Mouse (Mus musculus): Measurements from ENCODE around the gene Vmn1r40. TPM values are rescaled to one million over a fixed set of nuclear protein-coding genes. Genes with fewer than 3 reads are reported as not detected.

Gene Vmn1r40
- polyA plus RNA-seq, 1 experiment = not detected

DNA sequence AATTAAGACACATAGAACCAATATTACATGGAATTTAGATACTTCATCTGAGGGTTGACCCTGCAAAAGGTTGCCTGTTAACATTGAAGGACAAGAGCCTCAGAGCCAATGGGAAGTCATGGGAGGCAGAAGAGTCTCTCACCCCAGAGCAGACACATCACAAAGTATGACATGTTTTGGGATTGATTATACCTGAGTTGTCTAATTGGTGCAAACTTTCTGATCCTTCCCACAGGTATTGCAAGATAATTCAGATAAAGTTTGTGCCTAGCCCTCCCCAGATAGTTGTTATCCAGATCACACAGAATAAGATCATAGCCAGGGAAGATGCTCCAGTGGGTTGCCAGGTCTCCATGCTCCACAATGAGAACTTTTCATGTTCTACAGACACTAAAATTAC lies 33.1 kb downstream of the Vmn1r40 start, which contains the start of gene Vmn1r41:
TSS of gene Vmn1r41 (plus strand) at position 301 of the 400 bp plus-strand sequence.
- Histone ChIP-seq H3K4me3 (ENCODE audit: control insufficient read depth, insufficient read depth, low read length) (no peak within 1 kb of the TSS), H3K36me3 (ENCODE audit: control insufficient read depth, insufficient read depth, low read length) (no peaks in the 10 kb centered on the region), H3K4me1 (replicated peaks; ENCODE audit: control insufficient read depth, insufficient read depth, low read length) (no peaks in the 10 kb centered on the region), H3K27me3 (ENCODE audit: control insufficient read depth, insufficient read depth, low read length) (no peaks in the 10 kb centered on the region), H3K27ac (ENCODE audit: control insufficient read depth, insufficient read depth, low read length) (no peak within 1 kb of the TSS)
- no peak for DNase-seq
- no peak for TF ChIP-seq CTCF (IDR thresholded peaks at IDR 0.05; ENCODE audit: borderline replicate concordance, control insufficient read depth, extremely low read depth, insufficient read depth, low read length, poor library complexity)

- Histone ChIP-seq H3K4me1 (replicated peaks; ENCODE audit: control insufficient read depth, insufficient read depth, low read length) (no peaks in the 10 kb centered on the region), H3K4me3 (ENCODE audit: control insufficient read depth, insufficient read depth, low read length) (no peak overlapping the region), H3K27me3 (ENCODE audit: control insufficient read depth, insufficient read depth, low read length) (no peaks in the 10 kb centered on the region), H3K27ac (ENCODE audit: control insufficient read depth, insufficient read depth, low read length) (no peak overlapping the region), H3K36me3 (ENCODE audit: control insufficient read depth, insufficient read depth, low read length) (no peaks in the 10 kb centered on the region)
- DNase-seq = no peak
- TF ChIP-seq CTCF (IDR thresholded peaks at IDR 0.05; ENCODE audit: borderline replicate concordance, control insufficient read depth, extremely low read depth, insufficient read depth, low read length, poor library complexity) (no peak), POLR2A (IDR thresholded peaks at IDR 0.05; ENCODE audit: control insufficient read depth, extremely low read depth, insufficient read depth, low read length, poor library complexity) (no peak)
Measured at GRCm38 (mm10) chr6:89742811-89743210, 35.5 kb downstream of the Vmn1r40 start.

Other genes with a start within 250 kb of the Vmn1r40 start
- 43.7 and 47.9 TPM in 2 replicates for gene Chchd6, start 111.9 kb upstream of the Vmn1r40 start, polyA plus RNA-seq (2012; rRNA removed)
- 8.8 and 10.2 TPM in 2 replicates for gene Txnrd3, start 63.6 kb upstream of the Vmn1r40 start, polyA plus RNA-seq (2012; rRNA removed)
- gene Vmn1r41, start 33.2 kb downstream of the Vmn1r40 start, polyA plus RNA-seq (2012; rRNA removed) = not detected in 2 replicates
- gene Vmn1r42, start 168.9 kb downstream of the Vmn1r40 start, polyA plus RNA-seq (2012; rRNA removed) = not detected in 2 replicates
- not detected in 2 replicates for gene Vmn1r43, start 168.9 kb downstream of the Vmn1r40 start, polyA plus RNA-seq (2012; rRNA removed)
- not detected in 2 replicates for gene Vmn1r44, start 176.1 kb downstream of the Vmn1r40 start, polyA plus RNA-seq (2012; rRNA removed)
- gene Vmn1r45, start 233.1 kb downstream of the Vmn1r40 start, polyA plus RNA-seq (2012; rRNA removed) = not detected in 2 replicates

Measured in thymus, adult 2 months (tissue).